Mouse (Mus musculus): Measurements from ENCODE around the gene Zfand3.

Zfand3 gene

DNA sequence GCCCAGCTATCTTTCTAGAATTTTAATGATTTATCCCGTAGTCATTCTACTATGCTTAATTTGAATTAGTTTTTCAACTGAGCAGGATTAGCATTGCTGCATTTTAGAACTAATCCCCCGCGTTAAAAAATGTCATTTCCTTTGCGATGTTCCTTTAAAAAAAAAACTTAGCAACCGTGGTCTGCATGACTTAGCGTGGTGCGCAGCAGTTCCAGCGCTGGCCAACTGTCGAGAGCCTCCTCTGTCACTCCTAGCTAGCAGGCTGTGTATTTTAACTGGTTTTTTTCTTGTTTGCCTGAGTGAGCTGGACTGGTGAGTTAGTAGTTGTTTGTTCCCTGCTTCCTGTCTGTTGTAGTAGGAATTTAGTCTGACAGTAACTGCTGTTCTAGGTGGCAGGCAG, 48.9 kb downstream of the Zfand3 start:
- DNase-seq (ENCODE audit: low spot score): no peak

DNA sequence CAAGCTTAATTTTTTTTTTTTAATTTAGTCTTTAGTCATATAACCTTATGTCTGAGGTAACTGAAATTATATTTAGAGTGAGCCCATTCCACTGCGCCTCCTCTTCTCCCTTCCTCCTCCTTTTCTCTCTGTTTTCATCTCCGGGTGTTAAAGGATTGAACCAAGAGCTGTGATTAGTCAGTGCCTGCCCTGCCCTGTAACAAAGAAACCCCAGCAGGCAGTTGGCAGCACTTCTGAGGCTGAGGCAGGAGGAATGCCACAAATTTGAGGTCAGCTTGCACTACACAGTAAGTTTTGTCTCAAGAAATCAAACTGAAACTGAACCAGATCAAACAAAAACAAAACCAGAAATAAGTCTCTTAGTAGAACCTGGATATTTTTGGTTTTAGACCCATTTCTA, 49.3 kb downstream of the Zfand3 start:
- DNase-seq (ENCODE audit: low spot score): no peak

DNA sequence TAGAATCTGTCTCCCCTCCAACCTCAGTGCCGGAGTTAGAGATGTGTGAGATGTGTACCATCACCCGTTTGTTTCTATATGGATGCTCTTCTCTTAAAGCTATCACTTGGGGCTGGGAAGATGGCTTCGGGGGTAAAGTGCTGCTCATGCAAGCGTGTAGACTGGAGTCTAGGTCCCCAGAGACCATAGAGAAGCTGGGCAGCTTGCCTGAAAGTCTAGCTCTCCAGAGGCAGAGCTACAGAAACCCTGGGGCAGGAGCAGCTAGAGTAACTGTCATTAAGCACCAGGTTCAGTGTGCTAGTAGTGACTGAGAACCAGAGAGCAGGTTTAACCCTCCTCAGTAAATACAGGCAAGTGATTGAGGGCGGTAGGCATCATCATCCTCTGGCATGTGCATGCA, 51.7 kb downstream of the Zfand3 start:
- DNase-seq (ENCODE audit: low spot score): no peak

DNA sequence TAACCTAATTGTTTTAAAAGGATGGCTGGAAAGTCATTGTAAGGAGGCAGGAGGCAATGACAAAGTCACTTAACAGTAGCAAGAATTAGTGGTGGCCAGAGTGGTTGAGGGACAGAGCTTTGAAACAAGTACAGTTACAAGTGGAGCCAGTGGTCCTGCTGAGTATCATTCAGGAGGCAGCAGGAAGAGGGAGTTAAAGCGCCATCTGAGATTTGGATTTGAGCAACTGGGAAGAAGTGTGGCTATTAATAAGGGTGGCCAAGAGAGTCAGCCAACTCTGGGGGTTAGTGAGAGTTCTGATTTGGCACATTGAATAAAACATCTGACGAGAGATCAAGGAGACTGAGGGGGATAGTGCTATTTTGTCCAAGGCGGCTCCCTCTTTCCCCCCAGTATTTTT, 54.1 kb downstream of the Zfand3 start:
- DNase-seq (ENCODE audit: low spot score): no peak

DNA sequence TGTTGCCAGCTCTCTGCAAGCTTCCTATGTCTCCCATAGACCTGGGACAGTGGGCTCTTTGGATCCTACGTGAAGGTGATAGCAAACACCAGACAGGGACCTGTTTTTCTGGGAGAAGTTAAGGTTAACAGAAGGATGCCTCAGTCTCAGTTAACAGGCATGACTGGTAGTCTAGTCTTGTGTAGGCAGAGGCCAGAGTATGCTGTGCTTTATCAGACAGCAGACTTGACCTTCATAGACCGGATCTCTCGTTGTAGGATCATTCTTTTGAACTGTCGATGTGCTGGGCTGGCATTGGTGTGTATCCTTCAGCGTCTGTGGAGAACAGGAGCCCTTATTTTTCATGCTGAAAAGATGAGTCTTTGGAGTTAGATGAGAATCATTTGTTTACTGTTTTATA, 54.5 kb downstream of the Zfand3 start:
- DNase-seq (ENCODE audit: low spot score): no peak

DNA sequence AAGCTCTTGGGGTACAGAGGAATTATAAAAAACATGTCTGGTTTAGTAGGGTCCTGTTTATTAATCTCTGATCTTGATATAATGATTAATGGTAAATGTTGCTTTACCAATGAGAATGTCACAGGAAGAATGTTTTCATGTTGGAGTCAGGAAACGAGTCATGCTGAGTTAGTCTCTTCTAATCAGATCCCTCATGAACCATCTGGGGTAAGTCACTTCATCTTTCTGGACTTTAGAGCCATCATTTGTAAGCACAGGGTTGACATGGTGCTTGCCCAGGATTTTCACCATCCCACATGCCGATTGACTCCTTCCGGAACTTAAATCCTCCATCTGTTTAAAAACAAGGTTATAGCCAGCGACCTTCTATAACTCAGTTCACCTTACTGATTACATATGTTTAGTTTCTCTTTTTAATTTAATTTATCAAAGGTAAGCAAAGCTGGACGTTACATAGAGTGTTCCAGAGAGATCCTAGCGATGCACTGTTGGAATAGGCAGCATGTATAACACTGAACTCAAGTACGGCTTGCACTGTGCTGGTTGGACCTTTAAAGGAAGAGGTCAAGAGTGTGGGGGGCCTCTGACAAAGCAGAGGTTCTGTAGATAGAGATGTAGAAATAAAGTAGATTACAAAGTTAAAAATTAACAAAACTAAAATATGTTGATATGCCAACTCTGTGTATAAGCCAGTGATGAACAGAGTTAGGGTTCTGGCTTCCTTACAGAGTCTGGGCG, 56.7 kb downstream of the Zfand3 start:
- no peak for DNase-seq (ENCODE audit: low spot score)

DNA sequence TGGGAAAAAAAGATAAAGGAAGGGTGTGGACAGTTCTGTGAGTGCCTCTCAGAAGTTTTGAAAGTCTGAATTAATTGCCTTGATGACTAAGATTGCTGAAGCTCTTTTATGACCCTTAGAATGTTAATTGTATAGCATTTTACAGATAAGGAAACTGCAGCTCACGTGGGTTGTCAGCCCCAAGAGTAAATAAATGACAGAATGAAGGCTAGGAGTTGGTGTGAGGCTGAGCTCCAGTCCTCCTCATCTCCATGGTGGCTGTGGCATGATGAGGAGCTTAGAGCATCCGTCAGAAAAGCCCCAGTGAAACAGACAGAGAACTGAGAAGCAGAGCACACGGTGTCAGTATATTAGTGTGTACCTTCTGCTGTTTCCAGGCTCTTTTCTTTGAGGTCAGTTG, 59.3 kb downstream of the Zfand3 start:
- DNase-seq (ENCODE audit: low spot score): no peak

DNA sequence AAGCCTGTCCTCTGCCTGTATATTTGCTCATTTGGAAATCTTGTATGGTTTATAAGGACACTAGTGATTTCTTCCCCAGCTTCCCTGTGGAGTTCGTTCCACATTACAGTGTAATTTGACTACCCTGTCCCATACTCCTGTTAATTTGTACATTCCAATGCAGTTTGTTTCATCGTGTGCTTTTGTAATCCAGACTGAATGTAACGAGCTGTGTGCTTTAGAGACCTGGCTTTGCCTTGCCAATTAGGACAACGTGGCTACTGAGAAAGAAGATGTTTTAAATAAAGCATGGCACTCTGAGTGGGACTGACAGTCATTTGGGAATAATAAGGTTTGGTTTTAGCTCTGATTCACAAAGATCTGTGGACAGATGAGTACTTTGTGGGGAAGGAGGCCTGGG, 60.2 kb downstream of the Zfand3 start:
- DNase-seq (ENCODE audit: low spot score): no peak

DNA sequence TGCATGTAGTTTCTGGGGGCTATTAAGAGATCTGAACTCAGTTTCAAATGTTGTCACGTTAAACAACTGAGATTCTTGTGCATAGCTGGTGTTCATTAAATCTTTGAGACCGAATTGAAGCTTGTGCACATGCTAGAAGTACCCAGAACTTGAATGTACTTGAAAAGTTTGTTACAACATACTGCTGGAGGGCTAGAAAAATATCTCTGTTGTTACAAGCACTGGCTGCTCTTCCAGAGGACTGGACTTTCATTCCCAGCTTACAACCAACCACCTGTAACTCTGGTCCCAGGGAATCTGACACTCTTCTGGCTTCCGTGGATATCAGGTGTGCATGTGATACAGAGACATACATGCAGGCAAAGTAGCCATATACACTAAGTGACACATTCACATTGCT, 65.2 kb downstream of the Zfand3 start:
- DNase-seq (ENCODE audit: low spot score): no peak

DNA sequence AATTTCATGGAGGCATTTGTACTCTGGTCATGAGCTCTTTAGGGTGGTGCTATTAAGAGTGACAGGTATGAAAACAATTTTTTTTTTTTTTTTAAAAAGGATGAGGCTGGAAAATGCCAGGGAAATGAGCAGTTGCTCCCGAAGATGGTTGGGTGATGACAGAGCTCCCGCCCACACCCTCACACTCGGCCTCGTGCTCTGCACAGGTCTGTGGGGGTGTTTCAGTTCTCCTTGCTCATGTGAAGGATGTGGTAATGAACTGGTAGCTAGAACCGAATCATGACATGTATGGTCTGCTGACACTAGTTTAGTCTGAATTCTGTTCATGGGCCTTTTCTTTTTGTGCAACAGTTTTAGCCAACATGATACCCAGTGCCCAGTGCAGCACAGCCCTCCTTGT, 66.1 kb downstream of the Zfand3 start:
- no peak for DNase-seq (ENCODE audit: low spot score)

DNA sequence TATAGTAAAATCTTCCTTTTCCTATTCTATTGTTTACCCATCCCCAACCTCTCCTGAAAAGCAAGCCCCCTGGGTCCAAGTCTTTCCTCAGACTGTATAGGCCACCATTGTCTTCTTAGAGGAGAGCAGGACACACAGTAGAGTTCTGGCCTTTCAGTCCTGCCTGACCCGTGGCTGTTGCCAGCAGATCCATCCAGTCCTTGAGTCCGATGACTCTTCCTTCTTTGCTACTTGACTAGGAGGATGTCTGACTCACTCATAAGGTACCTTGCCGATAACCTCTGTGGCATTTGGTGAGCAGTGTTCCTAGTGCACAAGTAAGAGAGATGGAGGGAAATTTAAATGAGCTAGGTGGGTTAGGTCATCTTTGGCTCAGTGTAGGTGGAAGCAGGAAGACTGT, 68.1 kb downstream of the Zfand3 start:
- DNase-seq (ENCODE audit: low spot score): no peak

DNA sequence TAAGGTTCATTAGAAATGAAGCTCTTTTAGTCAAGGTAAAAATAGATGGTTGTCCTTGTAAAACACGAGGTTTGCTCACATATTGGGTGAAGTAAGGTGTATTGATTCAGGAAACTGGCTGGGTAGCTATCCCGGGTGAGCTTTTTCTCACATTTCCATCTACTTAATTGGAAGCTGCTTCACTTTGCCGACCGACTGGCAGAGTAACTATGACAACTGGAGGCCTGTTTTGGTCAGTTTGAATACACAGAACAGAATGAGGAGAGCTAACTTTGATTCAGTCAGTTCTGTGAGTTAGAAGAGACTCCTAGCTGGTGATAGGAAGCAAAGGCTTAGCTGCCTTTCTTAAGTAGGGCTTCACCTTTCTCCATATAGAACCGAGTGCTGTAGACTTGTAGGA, 71.4 kb downstream of the Zfand3 start:
- no peak for DNase-seq (ENCODE audit: low spot score)

DNA sequence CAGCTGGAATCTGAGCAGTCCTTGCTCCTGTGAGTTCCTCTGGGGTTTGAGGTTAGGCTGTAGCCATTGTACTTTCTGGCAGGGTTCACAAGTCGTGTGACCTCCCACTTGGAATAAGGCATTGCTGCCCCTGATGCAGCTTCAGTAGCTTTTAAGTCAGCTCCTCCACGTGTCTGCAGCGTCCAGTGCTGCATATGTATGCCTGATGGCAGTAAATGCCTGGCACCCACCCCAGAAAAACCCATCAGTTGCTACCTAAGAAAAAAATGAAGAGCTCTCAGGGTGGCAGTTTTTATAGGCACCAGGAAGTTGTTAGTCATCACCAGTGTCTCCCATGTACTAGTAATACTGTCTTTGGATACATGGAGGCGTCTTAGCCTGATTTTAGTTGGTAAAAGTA, 79.5 kb downstream of the Zfand3 start:
- no peak for DNase-seq (ENCODE audit: low spot score)

DNA sequence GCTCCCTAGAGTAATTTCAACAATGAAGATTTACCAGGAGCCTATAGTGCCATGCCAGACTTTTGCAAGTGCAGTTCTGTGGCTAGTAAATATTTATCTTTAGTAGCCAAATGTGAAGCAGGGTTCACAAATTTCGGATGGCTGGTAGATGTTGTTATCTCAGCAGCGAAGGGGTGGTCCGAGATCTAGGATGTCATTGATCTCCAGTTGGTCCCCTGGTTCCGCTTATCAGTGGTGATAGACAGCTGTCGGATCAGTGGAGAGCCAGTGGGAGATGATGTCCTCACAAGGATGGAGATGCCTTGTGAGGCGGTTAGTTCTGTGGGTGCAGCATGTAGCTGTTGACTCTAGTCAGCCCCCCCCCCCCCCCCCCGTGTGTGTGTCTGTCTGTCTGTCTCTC, 82.2 kb downstream of the Zfand3 start:
- no peak for DNase-seq (ENCODE audit: low spot score)

DNA sequence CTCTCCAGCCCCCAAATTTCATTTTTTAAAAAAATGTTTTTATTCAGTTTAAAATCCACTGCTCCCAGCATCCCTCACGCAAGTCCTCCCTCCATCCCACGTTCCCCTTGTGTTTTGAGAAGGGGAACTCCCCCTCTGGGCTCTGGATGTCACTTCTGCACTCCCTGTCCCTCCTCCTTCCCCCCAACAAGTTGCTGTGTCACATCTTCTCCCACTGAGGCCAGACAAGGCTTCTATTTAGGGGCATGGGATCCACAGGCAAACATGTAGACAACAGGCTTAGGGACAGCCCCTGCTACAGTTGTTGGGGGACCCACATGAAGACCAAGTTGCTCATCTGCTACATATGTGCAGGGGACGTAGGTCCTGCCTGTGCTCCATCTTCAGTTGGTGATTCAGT, 83.9 kb downstream of the Zfand3 start:
- DNase-seq (ENCODE audit: low spot score): no peak

DNA sequence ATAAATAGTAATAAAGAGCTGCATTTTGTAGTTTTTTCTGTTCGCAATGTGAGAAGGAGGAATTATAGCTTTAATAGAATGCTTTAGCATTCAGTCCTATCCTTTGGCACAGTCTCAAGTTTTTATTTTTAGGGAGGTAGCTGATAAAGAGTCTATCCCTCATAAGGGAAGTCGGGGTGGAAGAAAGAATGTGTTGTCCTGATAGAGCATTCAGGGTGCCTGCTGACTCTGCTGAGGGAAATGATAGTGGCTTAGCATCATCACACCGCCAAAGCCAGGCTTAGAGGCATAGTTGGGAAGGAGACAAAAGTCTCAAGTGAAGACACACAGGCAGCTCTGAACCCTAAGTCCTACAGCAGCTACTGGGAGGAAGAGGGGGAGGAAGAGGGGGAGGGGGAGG, 85.9 kb downstream of the Zfand3 start:
- no peak for DNase-seq (ENCODE audit: low spot score)

DNA sequence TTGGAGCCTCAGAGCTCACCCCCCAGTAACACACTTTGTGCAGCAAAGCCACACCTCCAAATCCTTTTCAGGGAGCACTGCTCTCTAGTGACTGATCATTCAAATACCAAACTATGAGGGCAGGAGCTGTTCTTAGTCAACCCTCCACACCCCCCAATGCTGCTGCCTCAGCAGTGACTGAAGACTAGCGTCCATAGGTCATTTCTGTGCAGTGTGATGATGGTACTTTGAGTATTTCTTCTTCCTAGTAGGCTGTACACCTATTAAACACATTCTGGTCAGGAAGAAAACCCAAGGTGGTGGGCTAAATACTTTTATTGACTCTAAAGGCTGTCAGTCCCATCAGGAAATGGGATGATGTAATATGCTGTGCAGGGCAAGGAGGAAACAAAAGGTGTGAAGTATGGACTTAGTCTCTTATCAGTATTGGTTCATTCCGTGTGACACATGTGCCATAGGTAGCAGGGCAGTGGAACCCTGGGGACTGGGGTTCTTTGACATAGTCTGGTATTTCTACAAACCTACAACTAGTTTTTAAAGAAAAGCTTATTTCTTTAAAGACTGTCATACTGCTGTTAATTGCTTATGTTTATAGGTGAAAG, 88.7 kb downstream of the Zfand3 start:
- DNase-seq (ENCODE audit: low spot score): no peak

DNA sequence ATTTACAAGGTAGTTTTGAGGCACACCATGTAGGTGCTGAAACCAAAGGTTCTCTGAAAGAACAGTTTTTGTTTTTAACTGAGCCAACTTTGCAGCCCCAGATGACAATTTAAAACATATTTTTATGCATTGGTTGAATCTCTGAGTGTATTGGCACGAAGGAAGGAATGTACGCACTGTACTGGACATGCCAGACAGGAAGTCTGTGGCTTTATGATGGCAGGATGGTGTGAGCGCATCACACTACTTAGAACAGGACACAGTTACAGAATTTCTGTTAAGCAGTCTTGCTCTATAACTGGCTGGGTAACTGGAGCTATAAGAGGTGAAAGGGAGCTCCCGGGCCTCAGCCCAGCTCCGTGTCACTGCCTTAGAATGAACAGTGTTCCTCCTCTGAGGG, 92.6 kb downstream of the Zfand3 start:
- no peak for DNase-seq (ENCODE audit: low spot score)

DNA sequence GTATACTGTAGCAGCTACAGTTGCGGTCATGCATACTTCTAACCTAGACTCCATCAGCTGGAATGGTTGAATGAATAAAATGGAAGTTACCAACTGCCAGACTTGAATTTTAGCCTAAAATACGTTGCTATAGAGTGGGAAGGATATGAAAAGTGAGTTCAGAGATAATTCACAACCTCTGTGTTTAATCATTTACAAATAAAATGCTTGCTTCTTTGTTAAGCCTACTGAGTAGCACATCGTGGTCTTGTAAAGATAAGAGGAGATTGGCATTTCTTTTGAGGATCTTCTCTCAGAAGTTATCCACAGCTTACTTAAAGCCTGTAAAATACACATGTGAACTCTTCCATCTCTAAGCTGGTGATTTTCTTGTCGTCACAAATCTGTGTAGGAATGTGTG, 93.1 kb downstream of the Zfand3 start:
- DNase-seq (ENCODE audit: low spot score): no peak

DNA sequence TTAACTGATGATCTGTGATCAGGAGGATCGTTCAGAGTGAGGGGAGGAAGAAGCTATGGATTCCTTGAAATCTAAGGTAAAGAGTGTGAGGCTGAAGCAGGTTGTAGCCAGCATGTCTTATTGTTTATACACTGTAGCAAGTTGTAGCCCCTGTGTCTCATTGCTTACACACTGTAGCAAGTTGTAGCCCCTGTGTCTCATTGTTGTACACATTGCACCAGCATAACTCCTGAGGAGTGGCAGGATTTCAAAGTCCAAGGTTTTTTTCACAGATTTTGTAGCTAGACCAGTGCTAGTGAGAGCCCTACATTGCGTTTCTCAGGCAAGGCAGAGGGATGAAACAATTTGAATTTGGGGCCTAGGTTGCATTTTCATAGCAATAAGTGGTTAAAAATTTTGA, 95.1 kb downstream of the Zfand3 start:
- DNase-seq (ENCODE audit: low spot score): no peak

DNA sequence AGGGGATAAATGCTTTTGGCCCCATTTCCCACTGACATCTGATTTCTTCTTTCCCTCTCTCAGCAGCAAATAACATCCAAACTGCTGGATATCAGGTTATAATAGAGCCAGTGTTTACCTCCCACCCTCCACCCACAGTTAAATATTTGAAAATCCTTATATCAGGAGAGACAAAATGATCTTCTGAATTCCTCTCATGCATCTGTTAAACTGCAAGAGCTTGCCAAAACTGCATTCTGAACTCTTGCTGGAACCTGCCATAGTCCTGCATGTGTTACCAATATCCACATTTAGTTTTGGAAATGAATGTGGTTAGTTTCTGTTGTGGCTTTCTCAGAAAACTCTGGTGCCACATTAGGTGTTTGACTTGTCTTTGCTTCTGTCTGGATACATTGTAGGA, 97.3 kb downstream of the Zfand3 start:
- no peak for DNase-seq (ENCODE audit: low spot score)

DNA sequence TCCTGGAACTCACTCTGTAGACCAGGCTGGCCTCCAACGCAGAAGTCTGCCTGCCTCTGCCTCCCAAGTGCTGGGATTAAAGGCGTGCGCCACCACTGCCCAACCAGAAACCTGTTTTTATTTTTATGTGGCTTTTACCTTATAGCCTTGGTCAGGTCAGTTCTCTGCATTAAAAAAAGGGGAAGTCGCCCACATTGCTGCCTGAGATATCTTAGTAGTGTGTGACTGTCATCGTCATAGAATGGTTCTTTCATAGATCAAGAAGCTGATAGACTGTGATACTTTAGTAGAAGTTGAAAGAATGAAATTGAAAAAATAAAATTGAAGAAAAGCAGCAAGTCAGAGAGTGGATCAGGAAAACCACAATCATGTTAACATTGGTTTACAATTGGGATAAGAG, 98.5 kb downstream of the Zfand3 start:
- no peak for DNase-seq (ENCODE audit: low spot score)

DNA sequence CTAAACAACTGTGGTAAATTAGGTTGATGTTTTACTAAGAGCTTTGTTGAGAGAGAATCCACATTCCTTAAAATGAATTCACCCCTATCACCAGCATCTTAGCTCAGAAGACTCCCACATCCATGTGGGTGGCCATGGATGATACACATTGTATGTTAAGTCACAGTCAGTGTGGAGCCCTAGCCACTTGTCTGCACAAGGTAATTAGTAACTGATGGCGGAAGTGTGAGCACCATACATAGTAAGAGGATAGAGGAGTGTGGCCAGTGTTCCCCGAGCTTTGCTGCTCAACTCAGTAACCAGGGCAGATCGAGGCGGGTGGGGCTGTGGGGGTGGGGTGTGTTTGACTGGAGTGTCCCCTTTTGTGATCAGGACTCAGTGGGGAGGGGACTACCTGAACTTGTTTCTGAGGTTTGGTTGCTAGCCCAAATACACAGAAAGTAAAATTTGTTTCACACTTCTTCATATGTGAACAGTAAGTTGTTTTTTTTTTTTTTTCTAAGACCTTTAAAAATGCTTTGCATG, 99.2 kb downstream of the Zfand3 start:
- no peak for DNase-seq (ENCODE audit: low spot score)

DNA sequence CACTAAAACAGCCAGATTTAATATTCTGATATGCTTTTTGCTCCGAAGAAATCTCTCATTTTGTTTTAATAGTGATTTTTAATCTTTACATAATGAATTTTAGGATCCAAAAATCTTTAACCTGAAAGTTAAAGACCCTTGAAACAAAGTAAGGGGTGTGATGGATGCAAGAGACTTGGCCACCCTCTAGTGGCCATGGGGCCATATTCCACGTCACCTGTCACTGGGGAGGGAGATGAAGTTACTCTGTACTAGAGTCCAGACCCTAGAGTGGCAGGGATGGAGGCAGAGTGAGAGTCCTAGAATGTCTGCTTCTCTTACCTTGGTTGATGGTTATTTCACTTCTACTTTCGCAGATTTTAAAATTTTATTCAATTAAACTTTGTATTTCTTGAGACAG, 100.8 kb downstream of the Zfand3 start:
- no peak for DNase-seq (ENCODE audit: low spot score)

Data from ovary, postnatal 10 days (tissue).